Mouse (Mus musculus) hindbrain, postnatal 0 days (tissue): Measurements from ENCODE around the gene Gm43518. TPM values are rescaled to one million over a fixed set of nuclear protein-coding genes. Genes with fewer than 3 reads are reported as not detected.

ENCODE experiments used
- ATAC-seq: fragments of 200-750 bp; cut with Nextera tagmentation; 2 replicates; pipeline ENCODE4 v1.8.0; 2017; ENCODE audit warnings: mild to moderate bottlenecking, moderate TSS enrichment, moderate library complexity
- DNase-seq: peaks from one replicate; pipeline ENCODE4 v3.0.0-alpha.2; 2015; ENCODE audit warnings: low spot score
- H3K27ac ChIP-seq: fragments of 300-500 bp; sonication (generic); 2 replicates; pipeline ENCODE4 v1.5.1; 2014; ENCODE audit warnings: mild to moderate bottlenecking
- H3K27me3 ChIP-seq: fragments of 300-500 bp; sonication (generic); 2 replicates; pipeline ENCODE4 v1.6.1; 2014; ENCODE audit warnings: low read length, mixed read lengths; ENCODE audit not compliant: insufficient read depth
- H3K36me3 ChIP-seq: fragments of 300-500 bp; sonication (generic); 2 replicates; pipeline ENCODE4 v1.6.1; 2014; ENCODE audit warnings: low read length, mixed read lengths; ENCODE audit not compliant: insufficient read depth
- H3K4me1 ChIP-seq: fragments of 300-500 bp; sonication (generic); 2 replicates; pipeline ENCODE4 v1.6.1; 2014; ENCODE audit warnings: antibody characterized with exemption, low read length, mixed read lengths; ENCODE audit not compliant: insufficient read depth
- H3K4me2 ChIP-seq: fragments of 300-500 bp; sonication (generic); 2 replicates; pipeline ENCODE4 v1.6.1; 2014; ENCODE audit warnings: low read depth, mild to moderate bottlenecking, low read length, moderate library complexity, mixed read lengths
- H3K4me3 ChIP-seq: fragments of 300-500 bp; sonication (generic); 2 replicates; pipeline ENCODE4 v1.5.1; 2014; ENCODE audit warnings: low read length
- H3K9ac ChIP-seq: fragments of 300-500 bp; sonication (generic); replicated peaks from 2 replicates; pipeline ENCODE4 v1.6.1; 2014; ENCODE audit warnings: mild to moderate bottlenecking, low read length, moderate library complexity, mixed read lengths
- H3K9me3 ChIP-seq: fragments of 300-500 bp; sonication (generic); 2 replicates; pipeline ENCODE4 v1.6.1; 2016; ENCODE audit warnings: low read length, mixed read lengths
- CTCF ChIP-seq: IDR thresholded peaks from 2 replicates; pipeline ENCODE4 v1.5.1; 2016; ENCODE audit warnings: antibody characterized with exemption, control low read depth, low read depth
- WGBS: fragments of 180-500 bp; shearing (Covaris S2); extraction: QIAGEN DNeasy Blood & Tissue Kit; methylation state at CpG from one replicate; pipeline ENCODE4 v1.1.7; 2014; 5-methylcytosine and 5-hydroxymethylcytosine counted together
- polyA plus RNA-seq: library from polyadenylated mRNA; unstranded; fragments of >200 nt; fragmentation: Nextera tagmentation; extraction: Ambion mirVana; gene quantifications from 2 replicates; pipeline ENCODE4 v1.2.1, GENCODE M21; 2015
- total RNA-seq: library from RNA; depleted of rRNA; stranded (reverse); fragments of >200 nt; gene quantifications from 2 replicates; pipeline ENCODE4 v1.2.3, GENCODE M21; 2014

Gm43518 gene
- total and polyA plus RNA-seq, 2 experiments from 2014 or later = 0.37 to 2.2 TPM

- H3K4me2 ChIP-seq = no peak overlapping the region
- H3K9ac ChIP-seq = no peak overlapping the region
- no peak for ATAC-seq
- TF ChIP-seq CTCF = no peak
- H3K9me3 ChIP-seq = no peaks in the 10 kb centered on the region
- H3K4me3 ChIP-seq = no peak overlapping the region
- no peaks in the 10 kb centered on the region for H3K4me1 ChIP-seq
- no peak for DNase-seq
- WGBS = 95% methylated on average over 2 of the region's 2 CpGs
- H3K27me3 ChIP-seq = no peaks in the 10 kb centered on the region
- H3K36me3 ChIP-seq = no peaks in the 10 kb centered on the region
- no peak overlapping the region for H3K27ac ChIP-seq
Measured at GRCm38 (mm10) chr5:123966759-123967158, 39.5 kb downstream of the Gm43518 start.

DNA sequence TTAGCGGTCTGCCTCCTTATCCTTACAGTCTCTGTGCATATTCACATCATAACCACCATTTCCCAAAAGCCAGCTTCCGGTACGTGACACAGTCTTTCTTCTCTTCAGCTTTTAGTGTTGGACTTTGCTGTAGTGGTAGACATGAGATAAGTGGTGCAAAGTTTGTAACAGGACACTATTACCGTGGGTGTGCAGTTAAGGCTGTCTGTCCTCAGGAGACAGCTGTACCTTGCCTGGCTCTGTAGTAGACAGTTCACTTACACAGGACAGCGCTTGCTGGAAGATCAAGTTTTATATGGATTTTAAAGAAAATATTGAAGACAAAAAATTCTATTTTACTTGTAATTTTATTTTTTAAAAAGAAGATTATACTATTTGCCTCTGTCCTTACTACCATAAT lies 41.2 kb downstream of the Gm43518 start:
- no peak for TF ChIP-seq CTCF
- Histone ChIP-seq H3K4me1 (0 out of 2 replicates have a peak, but pooled peaks cover 6% of the 10 kb centered on the region), H3K9ac (no peak overlapping the region), H3K4me3 (no peak overlapping the region), H3K27ac (no peak overlapping the region), H3K36me3 (no peaks in the 10 kb centered on the region), H3K27me3 (no peaks in the 10 kb centered on the region), H3K4me2 (no peak overlapping the region), H3K9me3 (no peaks in the 10 kb centered on the region)
- no peak for ATAC-seq
- DNase-seq = no peak
- WGBS = 87% methylated on average over 5 of the region's 5 CpGs

GRCm38 (mm10) chr5:123969216-123969615 lies 42.0 kb downstream of the Gm43518 start:
- Histone ChIP-seq H3K4me3 (no peak overlapping the region), H3K4me2 (no peak overlapping the region), H3K9me3 (no peaks in the 10 kb centered on the region), H3K36me3 (no peaks in the 10 kb centered on the region), H3K27ac (no peak overlapping the region), H3K27me3 (no peaks in the 10 kb centered on the region), H3K9ac (no peak overlapping the region), H3K4me1 (0 out of 2 replicates have a peak, but pooled peaks cover 6% of the 10 kb centered on the region)
- 51% methylated on average over 8 of the region's 8 CpGs for WGBS
- DNase-seq (no peak), ATAC-seq (no peak)
- no peak for TF ChIP-seq CTCF

DNA sequence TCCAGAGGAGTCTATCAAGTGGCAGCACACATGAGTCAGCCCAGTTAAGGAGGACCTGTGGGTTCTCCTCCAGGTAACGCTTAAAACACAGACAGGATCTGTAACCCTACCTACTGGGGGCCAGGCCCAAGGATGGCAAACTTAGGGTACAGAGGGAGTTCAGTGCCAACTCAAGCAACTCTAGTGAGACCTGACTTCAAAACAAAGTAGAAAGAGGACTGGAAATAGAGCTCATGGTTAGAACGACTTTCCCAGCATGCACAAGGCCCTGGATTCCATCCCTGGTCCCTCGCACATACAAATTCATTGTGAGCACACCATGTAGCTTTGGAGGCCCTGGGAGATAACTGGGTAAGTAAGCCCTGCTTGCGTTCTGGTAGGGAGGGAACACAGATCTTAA lies 43.4 kb downstream of the Gm43518 start:
- Histone ChIP-seq H3K4me2 (no peak overlapping the region), H3K4me1 (0 out of 2 replicates have a peak, but pooled peaks cover 12% of the 10 kb centered on the region), H3K9me3 (no peaks in the 10 kb centered on the region), H3K27ac (no peak overlapping the region), H3K36me3 (no peaks in the 10 kb centered on the region), H3K4me3 (no peak overlapping the region), H3K9ac (no peak overlapping the region), H3K27me3 (no peaks in the 10 kb centered on the region)
- 87% methylated on average over 4 of the region's 4 CpGs for WGBS
- ATAC-seq = no peak
- DNase-seq = no peak
- TF ChIP-seq CTCF = no peak

DNA sequence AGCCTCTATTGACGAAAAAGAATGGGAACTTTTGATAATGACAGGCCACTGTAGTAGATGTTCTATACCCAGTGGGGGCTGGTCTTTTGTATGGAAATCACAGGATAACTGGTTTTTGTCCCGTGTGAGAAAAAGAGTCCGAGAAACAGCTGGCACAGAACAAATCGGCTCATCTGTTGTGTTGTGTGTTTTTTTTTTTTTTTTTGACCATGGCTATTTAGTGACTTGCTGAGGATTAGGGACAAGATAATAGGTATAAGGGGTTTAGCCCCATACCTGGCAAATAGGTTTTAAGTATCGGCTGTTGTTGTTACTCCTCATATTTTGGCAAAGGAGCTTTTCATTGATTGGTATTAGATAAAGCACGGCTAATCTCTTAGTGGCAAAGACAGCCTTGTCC lies 45.2 kb downstream of the Gm43518 start:
- Histone ChIP-seq H3K27ac (no peak overlapping the region), H3K9me3 (no peaks in the 10 kb centered on the region), H3K4me1 (peaks cover 16% of the 10 kb centered on the region; the same call in 1 of the 2 replicates), H3K9ac (no peak overlapping the region), H3K36me3 (no peaks in the 10 kb centered on the region), H3K27me3 (no peaks in the 10 kb centered on the region), H3K4me3 (no peak overlapping the region), H3K4me2 (no peak overlapping the region)
- ATAC-seq = no peak
- 45% methylated on average over 6 of the region's 6 CpGs for WGBS
- DNase-seq = no peak
- no peak for TF ChIP-seq CTCF

GRCm38 (mm10) chr5:123973299-123974178 lies 46.3 kb downstream of the Gm43518 start, which contains the start of gene Hip1r:
TSS of gene Hip1r (plus strand) at chr5:123973628.
- peak; percentile 75 for ATAC-seq
- WGBS = 1% methylated on average over 60 of the region's 106 CpGs
- Histone ChIP-seq H3K4me1 (peaks cover 21% of the 10 kb centered on the region; the same call in 1 of the 2 replicates), H3K27me3 (no peaks in the 10 kb centered on the region), H3K36me3 (no peaks in the 10 kb centered on the region), H3K4me3 (peak within 1 kb of the TSS; percentile 81), H3K27ac (peak within 1 kb of the TSS; percentile 78), H3K9ac (peak within 1 kb of the TSS; percentile 89), H3K4me2 (peak within 1 kb of the TSS; percentile 95), H3K9me3 (no peaks in the 10 kb centered on the region)
- no peak for TF ChIP-seq CTCF
- peak; percentile 75 for DNase-seq

GRCm38 (mm10) chr5:123974179-123974485 lies 46.9 kb downstream of the Gm43518 start:
- Histone ChIP-seq H3K4me1 (peaks cover 21% of the 10 kb centered on the region; the same call in 1 of the 2 replicates), H3K36me3 (no peaks in the 10 kb centered on the region), H3K4me2 (peak overlapping the region; percentile 95), H3K4me3 (peak overlapping the region; percentile 81), H3K27me3 (no peaks in the 10 kb centered on the region), H3K9me3 (no peaks in the 10 kb centered on the region), H3K27ac (peak overlapping the region; percentile 78; the same call in 1 of the 2 replicates), H3K9ac (peak overlapping the region; percentile 89)
- no peak for TF ChIP-seq CTCF
- ATAC-seq (no peak), DNase-seq (peak; percentile 34)
- WGBS = 1% methylated on average over 14 of the region's 14 CpGs
